Mouse (Mus musculus) liver, embryonic 14.5 days (tissue): ENCODE results near the gene Atp5f1.

Experiments used
- CTCF ChIP-seq: IDR thresholded peaks from 2 replicates; pipeline ENCODE4 v1.5.1; 2016; ENCODE audit warnings: antibody characterized with exemption, low read depth, control low read depth
- EP300 ChIP-seq: IDR thresholded peaks from 2 replicates; pipeline ENCODE4 v1.6.1; 2016; ENCODE audit warnings: antibody characterized with exemption, low read depth

- TF ChIP-seq EP300 = no peak
- no peak for TF ChIP-seq CTCF
Measured at GRCm38 (mm10) chr3:105898325-105898724, 61.6 kb downstream of the Atp5f1 start.
